Mouse (Mus musculus) c-Kit-positive CD71-positive TER-119-negative erythroid progenitor cells, embryonic 14.5 days (primary cell): ENCODE data around the gene Fcmr.
A peak's percentile ranks its signal among the peaks of the same experiment; 100 is the strongest.

Source experiments
- DNase-seq: peaks from one replicate; pipeline ENCODE4 v3.0.0-alpha.2; 2013; ENCODE audit warnings: low read depth

Gene Fcmr

GRCm38 (mm10) chr1:130857456-130857855 is 8.0 kb upstream of the Fcmr start:
- DNase-seq = no peak

GRCm38 (mm10) chr1:130864238-130864637 is 1.2 kb upstream of the Fcmr start:
- DNase-seq = no peak

GRCm38 (mm10) chr1:130864741-130865140 is 728 bp upstream of the Fcmr start:
- DNase-seq = no peak

- no peak for DNase-seq
Measured at GRCm38 (mm10) chr1:130872912-130873311, 7.4 kb downstream of the Fcmr start.

- peak; percentile 11 for DNase-seq
Measured at GRCm38 (mm10) chr1:130875139-130875538, 9.7 kb downstream of the Fcmr start.

GRCm38 (mm10) chr1:130875910-130876309 is 10.4 kb downstream of the Fcmr start:
- DNase-seq = no peak

- DNase-seq = peak; percentile 47
Measured at GRCm38 (mm10) chr1:130876931-130877509, 11.6 kb downstream of the Fcmr start.

- no peak for DNase-seq
Measured at GRCm38 (mm10) chr1:130877889-130878614, 12.6 kb downstream of the Fcmr start.

GRCm38 (mm10) chr1:130879927-130880326 is 14.5 kb downstream of the Fcmr start:
- no peak for DNase-seq

GRCm38 (mm10) chr1:130883146-130883545 is 17.7 kb downstream of the Fcmr start:
- no peak for DNase-seq

GRCm38 (mm10) chr1:130887354-130887753 is 21.9 kb downstream of the Fcmr start, which contains the start of gene Il24:
TSS of gene Il24 (minus strand) at chr1:130887454.
- no peak for DNase-seq

GRCm38 (mm10) chr1:130892446-130892845 is 27.0 kb downstream of the Fcmr start:
- no peak for DNase-seq

- no peak for DNase-seq
Measured at GRCm38 (mm10) chr1:130893329-130894040, 28.0 kb downstream of the Fcmr start.

- no peak for DNase-seq
Measured at GRCm38 (mm10) chr1:130894468-130894867, 29.0 kb downstream of the Fcmr start.

GRCm38 (mm10) chr1:130902505-130902904 is 37.0 kb downstream of the Fcmr start:
- DNase-seq = no peak

- no peak for DNase-seq
Measured at GRCm38 (mm10) chr1:130911401-130912010, 46.0 kb downstream of the Fcmr start, which contains the start of gene Il20. TSS of gene Il20 (minus strand) at chr1:130911451.

GRCm38 (mm10) chr1:130918323-130918980 is 53.0 kb downstream of the Fcmr start:
- DNase-seq = no peak

- peak; percentile 3 for DNase-seq
Measured at GRCm38 (mm10) chr1:130926484-130926883, 61.0 kb downstream of the Fcmr start.
